Mouse (Mus musculus) embryonic facial prominence, embryonic 14.5 days (tissue): ENCODE measurements around the gene Tdrd7. TPM values are rescaled to one million over a fixed set of nuclear protein-coding genes. Genes with fewer than 3 reads are reported as not detected.

Experiments used
- ATAC-seq: fragments of 200-750 bp; cut with Nextera tagmentation; 2 replicates; pipeline ENCODE4 v1.8.0; 2017; ENCODE audit warnings: low read depth, moderate number of reproducible peaks, moderate TSS enrichment
- DNase-seq: peaks from one replicate; pipeline ENCODE4 v3.0.0-alpha.2; 2015; ENCODE audit warnings: low spot score
- H3K27ac ChIP-seq: fragments of 300-500 bp; sonication (generic); replicated peaks from 2 replicates; pipeline ENCODE4 v1.5.1; 2014; ENCODE audit warnings: low read depth, mild to moderate bottlenecking, low read length, moderate library complexity
- H3K27me3 ChIP-seq: fragments of 300-500 bp; sonication (generic); replicated peaks from 2 replicates; pipeline ENCODE4 v1.6.1; 2014; ENCODE audit warnings: low read length; ENCODE audit not compliant: control insufficient read depth, insufficient read depth
- H3K36me3 ChIP-seq: fragments of 300-500 bp; sonication (generic); 2 replicates; pipeline ENCODE4 v1.6.1; 2014; ENCODE audit warnings: low read length, mixed read lengths; ENCODE audit not compliant: control insufficient read depth, insufficient read depth
- H3K4me1 ChIP-seq: fragments of 300-500 bp; sonication (generic); 2 replicates; pipeline ENCODE4 v1.6.1; 2014; ENCODE audit warnings: antibody characterized with exemption, low read length; ENCODE audit not compliant: control insufficient read depth, insufficient read depth
- H3K4me2 ChIP-seq: fragments of 300-500 bp; sonication (generic); 2 replicates; pipeline ENCODE4 v1.6.1; 2014; ENCODE audit warnings: low read depth, mild to moderate bottlenecking, low read length, moderate library complexity, mixed read lengths
- H3K4me3 ChIP-seq: fragments of 300-500 bp; sonication (generic); 2 replicates; pipeline ENCODE4 v1.5.1; 2014; ENCODE audit warnings: low read depth, mild to moderate bottlenecking, low read length
- H3K9ac ChIP-seq: fragments of 300-500 bp; sonication (generic); 2 replicates; pipeline ENCODE4 v1.6.1; 2014; ENCODE audit warnings: low read depth, mild to moderate bottlenecking, low read length, moderate library complexity, mixed read lengths
- H3K9me3 ChIP-seq: fragments of 300-500 bp; sonication (generic); 2 replicates; pipeline ENCODE4 v1.6.1; 2016; ENCODE audit warnings: low read length; ENCODE audit not compliant: control insufficient read depth
- WGBS: fragments of 180-500 bp; shearing (Covaris S2); extraction: QIAGEN DNeasy Blood & Tissue Kit; methylation state at CpG from one replicate; pipeline ENCODE4 v1.1.7; 2014; 5-methylcytosine and 5-hydroxymethylcytosine counted together
- polyA plus RNA-seq: library from polyadenylated mRNA; unstranded; fragments of >200 nt; fragmentation: Nextera tagmentation; extraction: Ambion mirVana; gene quantifications from 2 replicates; pipeline ENCODE4 v1.2.1, GENCODE M21; 2014

Gene Tdrd7
- polyA plus RNA-seq, 1 experiment from 2014 or later, result 15.2 TPM

- WGBS, result 53% methylated on average over 6 of the region's 6 CpGs
- ATAC-seq (no peak), DNase-seq (no peak)
- no peaks in the 10 kb centered on the region for H3K9me3 ChIP-seq
- H3K4me1 ChIP-seq, result no peaks in the 10 kb centered on the region
- peaks cover 6% of the 10 kb centered on the region; the same call in 1 of the 2 replicates for H3K36me3 ChIP-seq
- no peak overlapping the region for H3K4me3 ChIP-seq
- H3K4me2 ChIP-seq, result no peak overlapping the region
- H3K27me3 ChIP-seq, result no peaks in the 10 kb centered on the region
- no peak overlapping the region for H3K9ac ChIP-seq
- no peak overlapping the region for H3K27ac ChIP-seq
These were observed 25.4 kb downstream of the Tdrd7 start for GRCm38 (mm10) chr4:45990427-45991135.

GRCm38 (mm10) chr4:45998536-45998935 lies 33.4 kb downstream of the Tdrd7 start:
- H3K27me3 ChIP-seq, result no peaks in the 10 kb centered on the region
- H3K27ac ChIP-seq, result no peak overlapping the region
- H3K4me3 ChIP-seq, result no peak overlapping the region
- no peak for ATAC-seq
- no peak for DNase-seq
- H3K36me3 ChIP-seq, result no peaks in the 10 kb centered on the region
- H3K9me3 ChIP-seq, result no peaks in the 10 kb centered on the region
- WGBS, result 79% methylated on average over 4 of the region's 4 CpGs
- H3K4me1 ChIP-seq, result no peaks in the 10 kb centered on the region
- no peak overlapping the region for H3K4me2 ChIP-seq
- H3K9ac ChIP-seq, result no peak overlapping the region

GRCm38 (mm10) chr4:46008142-46008793 lies 43.1 kb downstream of the Tdrd7 start:
- Histone ChIP-seq H3K4me1 (no peaks in the 10 kb centered on the region), H3K9ac (no peak overlapping the region), H3K27ac (no peak overlapping the region), H3K27me3 (no peaks in the 10 kb centered on the region), H3K4me2 (no peak overlapping the region), H3K4me3 (no peak overlapping the region), H3K36me3 (0 out of 2 replicates have a peak, but pooled peaks cover 6% of the 10 kb centered on the region), H3K9me3 (no peaks in the 10 kb centered on the region)
- DNase-seq (no peak), ATAC-seq (no peak)
- WGBS, result 82% methylated on average over 5 of the region's 5 CpGs

- ATAC-seq, result no peak
- Histone ChIP-seq H3K9me3 (no peaks in the 10 kb centered on the region), H3K4me2 (no peak overlapping the region), H3K27me3 (no peaks in the 10 kb centered on the region), H3K4me1 (no peaks in the 10 kb centered on the region), H3K27ac (no peak overlapping the region), H3K4me3 (no peak overlapping the region), H3K9ac (no peak overlapping the region), H3K36me3 (no peaks in the 10 kb centered on the region)
- 89% methylated on average over 2 of the region's 2 CpGs for WGBS
- DNase-seq, result no peak
These were observed 46.6 kb downstream of the Tdrd7 start for GRCm38 (mm10) chr4:46011698-46012097.

GRCm38 (mm10) chr4:46015605-46016004 lies 50.5 kb downstream of the Tdrd7 start:
- no peak overlapping the region for H3K9ac ChIP-seq
- 0 out of 2 replicates have a peak, but pooled peaks cover 3% of the 10 kb centered on the region for H3K36me3 ChIP-seq
- H3K27me3 ChIP-seq, result no peaks in the 10 kb centered on the region
- H3K27ac ChIP-seq, result no peak overlapping the region
- H3K9me3 ChIP-seq, result no peaks in the 10 kb centered on the region
- H3K4me1 ChIP-seq, result no peaks in the 10 kb centered on the region
- no peak overlapping the region for H3K4me2 ChIP-seq
- DNase-seq (no peak), ATAC-seq (no peak)
- WGBS, result 76% methylated on average over 1 of the region's 1 CpGs
- H3K4me3 ChIP-seq, result no peak overlapping the region

GRCm38 (mm10) chr4:46023021-46023481 lies 57.9 kb downstream of the Tdrd7 start:
- Histone ChIP-seq H3K27me3 (no peaks in the 10 kb centered on the region), H3K9ac (no peak overlapping the region), H3K9me3 (no peaks in the 10 kb centered on the region), H3K4me3 (no peak overlapping the region), H3K27ac (no peak overlapping the region), H3K36me3 (no peaks in the 10 kb centered on the region), H3K4me1 (0 out of 2 replicates have a peak, but pooled peaks cover 6% of the 10 kb centered on the region), H3K4me2 (no peak overlapping the region)
- DNase-seq (no peak), ATAC-seq (no peak)
- WGBS, result 53% methylated on average over 3 of the region's 3 CpGs

- DNase-seq, result no peak
- Histone ChIP-seq H3K4me1 (0 out of 2 replicates have a peak, but pooled peaks cover 6% of the 10 kb centered on the region), H3K4me3 (no peak overlapping the region), H3K27ac (no peak overlapping the region), H3K36me3 (no peaks in the 10 kb centered on the region), H3K4me2 (no peak overlapping the region), H3K9me3 (no peaks in the 10 kb centered on the region), H3K9ac (no peak overlapping the region), H3K27me3 (no peaks in the 10 kb centered on the region)
- ATAC-seq, result 0 out of 2 replicates have a peak, but pooled peaks have one; percentile 55
- 45% methylated on average over 7 of the region's 7 CpGs for WGBS
These were observed 60.8 kb downstream of the Tdrd7 start for GRCm38 (mm10) chr4:46025893-46026292.

- WGBS, result 74% methylated on average over 6 of the region's 6 CpGs
- Histone ChIP-seq H3K9ac (no peak overlapping the region), H3K4me2 (no peak overlapping the region), H3K27me3 (no peaks in the 10 kb centered on the region), H3K4me1 (no peaks in the 10 kb centered on the region), H3K27ac (no peak overlapping the region), H3K4me3 (no peak overlapping the region), H3K36me3 (no peaks in the 10 kb centered on the region), H3K9me3 (no peaks in the 10 kb centered on the region)
- ATAC-seq (no peak), DNase-seq (no peak)
These were observed 63.1 kb downstream of the Tdrd7 start for GRCm38 (mm10) chr4:46028224-46028623.
